Mouse (Mus musculus): ENCODE measurements around the gene Mrgprh. TPM values are rescaled to one million over a fixed set of nuclear protein-coding genes. Genes with fewer than 3 reads are reported as not detected.
"Not testable (repeated sequence)": the region's sequence is repeated elsewhere in the genome, so short reads cannot be mapped to it uniquely, and the experiment has no call there.

Gene Mrgprh
- polyA plus RNA-seq, 1 experiment = 0.05 TPM

GRCm38 (mm10) chr17:12865407-12865806 is 10.4 kb upstream of the Mrgprh start:
- no peak for DNase-seq (ENCODE audit: low read depth, low spot score)
- WGBS = 71% methylated on average over 3 of the region's 3 CpGs

GRCm38 (mm10) chr17:12866853-12867252 is 9.0 kb upstream of the Mrgprh start:
- DNase-seq (ENCODE audit: low read depth, low spot score) = no peak
- WGBS = 81% methylated on average over 10 of the region's 10 CpGs

- 43% methylated on average over 2 of the region's 2 CpGs for WGBS
- no peak for DNase-seq (ENCODE audit: low read depth, low spot score)
Observed at GRCm38 (mm10) chr17:12868043-12868442, 7.8 kb upstream of the Mrgprh start, which contains the start of gene Mas1. TSS of gene Mas1 (minus strand) at chr17:12868143.

- no peak for DNase-seq (ENCODE audit: low read depth, low spot score)
Observed at GRCm38 (mm10) chr17:12868640-12869039, 7.2 kb upstream of the Mrgprh start.

GRCm38 (mm10) chr17:12872275-12873028 is 3.4 kb upstream of the Mrgprh start:
- no peak for DNase-seq (ENCODE audit: low read depth, low spot score)
- 60% methylated on average over 16 of the region's 16 CpGs for WGBS

More at GRCm38 (mm10) chr17:12868640-12869039, 7.2 kb upstream of the Mrgprh start:
- WGBS = 27% methylated on average over 4 of the region's 4 CpGs

GRCm38 (mm10) chr17:12880178-12880577 is 4.3 kb downstream of the Mrgprh start:
- 1% methylated on average over 14 of the region's 14 CpGs for WGBS
- peak; percentile 59 for DNase-seq (ENCODE audit: low read depth, low spot score)

- no peak for DNase-seq (ENCODE audit: low read depth, low spot score)
- WGBS = 90% methylated on average over 1 of the region's 1 CpGs
Observed at GRCm38 (mm10) chr17:12881216-12881615, 5.4 kb downstream of the Mrgprh start.

GRCm38 (mm10) chr17:12886620-12887019 is 10.8 kb downstream of the Mrgprh start:
- no peak for DNase-seq (ENCODE audit: low read depth, low spot score)
- WGBS = 22% methylated on average over 6 of the region's 6 CpGs

GRCm38 (mm10) chr17:12887021-12887775 is 11.4 kb downstream of the Mrgprh start:
- WGBS = 72% methylated on average over 15 of the region's 15 CpGs
- no peak for DNase-seq (ENCODE audit: low read depth, low spot score)

GRCm38 (mm10) chr17:12891054-12891453 is 15.2 kb downstream of the Mrgprh start:
- WGBS = 86% methylated on average over 4 of the region's 4 CpGs

GRCm38 (mm10) chr17:12892033-12892432 is 16.2 kb downstream of the Mrgprh start:
- DNase-seq (ENCODE audit: low read depth, low spot score) = no peak
- 93% methylated on average over 9 of the region's 9 CpGs for WGBS

More at GRCm38 (mm10) chr17:12891054-12891453, 15.2 kb downstream of the Mrgprh start:
- no peak for DNase-seq (ENCODE audit: low read depth, low spot score)

GRCm38 (mm10) chr17:12897674-12898073 is 21.8 kb downstream of the Mrgprh start:
- WGBS = 95% methylated on average over 5 of the region's 5 CpGs
- DNase-seq (ENCODE audit: low read depth, low spot score) = no peak

GRCm38 (mm10) chr17:12898607-12899006 is 22.8 kb downstream of the Mrgprh start:
- DNase-seq (ENCODE audit: low read depth, low spot score) = not testable (repeated sequence)
- WGBS = 40% methylated on average over 2 of the region's 2 CpGs

- WGBS = 89% methylated on average over 6 of the region's 6 CpGs
- DNase-seq (ENCODE audit: low read depth, low spot score) = no peak
Observed at GRCm38 (mm10) chr17:12902291-12902690, 26.5 kb downstream of the Mrgprh start.

GRCm38 (mm10) chr17:12903372-12904333 is 27.8 kb downstream of the Mrgprh start:
- 66% methylated on average over 11 of the region's 12 CpGs for WGBS
- no peak for DNase-seq (ENCODE audit: low read depth, low spot score)

GRCm38 (mm10) chr17:12904349-12904748 is 28.5 kb downstream of the Mrgprh start:
- 87% methylated on average over 1 of the region's 1 CpGs for WGBS
- DNase-seq (ENCODE audit: low read depth, low spot score) = no peak

- DNase-seq (ENCODE audit: low read depth, low spot score) = no peak
- 82% methylated on average over 4 of the region's 4 CpGs for WGBS
Observed at GRCm38 (mm10) chr17:12905810-12906209, 30.0 kb downstream of the Mrgprh start.

- 87% methylated on average over 9 of the region's 9 CpGs for WGBS
- no peak for DNase-seq (ENCODE audit: low read depth, low spot score)
Observed at GRCm38 (mm10) chr17:12906436-12906835, 30.6 kb downstream of the Mrgprh start.

- no peak for DNase-seq (ENCODE audit: low read depth, low spot score)
- WGBS = 83% methylated on average over 35 of the region's 35 CpGs
Observed at GRCm38 (mm10) chr17:12909361-12910280, 33.8 kb downstream of the Mrgprh start, which contains the start of gene Pnldc1. TSS of gene Pnldc1 (minus strand) at chr17:12910230.
